Mouse (Mus musculus) heart, adult 2 months (tissue): ENCODE data around the gene 5730596B20Rik. TPM values are rescaled to one million over a fixed set of nuclear protein-coding genes. Genes with fewer than 3 reads are reported as not detected.
A peak's percentile ranks its signal among the peaks of the same experiment; 100 is the strongest.

Experiments
- DNase-seq, 2 experiments: peaks; one replicate each; pipeline ENCODE4 v3.0.0; 2021
- H3K27ac ChIP-seq: fragments of 200-600 bp; 2 replicates; pipeline ENCODE4 v1.8.1; 2022
- H3K27me3 ChIP-seq: fragments of 200-500 bp; 2 replicates; pipeline ENCODE4 v1.6.1; 2012; ENCODE audit warnings: mild to moderate bottlenecking, low read length, inconsistent platforms, mixed read lengths; ENCODE audit not compliant: control insufficient read depth, insufficient read depth
- H3K36me3 ChIP-seq: fragments of 200-500 bp; 2 replicates; pipeline ENCODE4 v1.6.1; 2012; ENCODE audit warnings: low read length, inconsistent platforms; ENCODE audit not compliant: control insufficient read depth, insufficient read depth
- H3K4me1 ChIP-seq: fragments of 200-500 bp; 2 replicates; pipeline ENCODE4 v1.6.1; 2011; ENCODE audit warnings: low read length; ENCODE audit not compliant: control insufficient read depth, insufficient read depth
- H3K4me3 ChIP-seq: fragments of 200-600 bp; 2 replicates; pipeline ENCODE4 v1.8.1; 2022
- H3K79me2 ChIP-seq: fragments of 200-500 bp; replicated peaks from 2 replicates; pipeline ENCODE4 v1.6.1; 2012; ENCODE audit warnings: mild to moderate bottlenecking, inconsistent platforms, low read length, moderate library complexity, mixed read lengths; ENCODE audit not compliant: control insufficient read depth, insufficient read depth
- H3K9ac ChIP-seq: fragments of 200-500 bp; 2 replicates; pipeline ENCODE4 v1.6.1; 2012; ENCODE audit warnings: low read depth, mild to moderate bottlenecking, control low read depth, inconsistent platforms, low read length, mixed read lengths
- CTCF ChIP-seq: fragments of 200-600 bp; IDR thresholded peaks from 2 replicates; pipeline ENCODE4 v1.8.1; 2022; ENCODE audit warnings: antibody characterized with exemption, mild to moderate bottlenecking, moderate library complexity
- EP300 ChIP-seq: fragments of 200-500 bp; IDR thresholded peaks from 2 replicates; pipeline ENCODE4 v1.6.1; 2011; ENCODE audit warnings: low read depth, low read length, control low read depth; ENCODE audit not compliant: insufficient read depth
- POLR2A ChIP-seq: fragments of 200-500 bp; IDR thresholded peaks from 2 replicates; pipeline ENCODE4 v1.6.1; 2011; ENCODE audit warnings: mild to moderate bottlenecking, low read depth, low read length, control low read depth; ENCODE audit not compliant: insufficient read depth
- WGBS: fragments of 180-500 bp; shearing (Covaris S2); methylation state at CpG from one replicate; pipeline ENCODE4 v1.1.7; 2018; 5-methylcytosine and 5-hydroxymethylcytosine counted together
- intact Hi-C: fragments of 180-260 bp; cut with DNase I; formaldehyde crosslinking; loops from one replicate; pipeline ENCODE4 v1.15.1; 2025
- polyA plus RNA-seq: library from polyadenylated mRNA; depleted of rRNA; stranded (reverse); fragments of >200 nt; gene quantifications from 2 replicates; pipeline ENCODE4 v1.2.3, GENCODE M21; 2012
- total RNA-seq, 2 experiments: library from RNA; stranded (reverse); gene quantifications; 2 replicates each; pipeline ENCODE4 v1.2.3; 2021

Gene 5730596B20Rik
- total and polyA plus RNA-seq, 3 experiments, result not detected

DNA sequence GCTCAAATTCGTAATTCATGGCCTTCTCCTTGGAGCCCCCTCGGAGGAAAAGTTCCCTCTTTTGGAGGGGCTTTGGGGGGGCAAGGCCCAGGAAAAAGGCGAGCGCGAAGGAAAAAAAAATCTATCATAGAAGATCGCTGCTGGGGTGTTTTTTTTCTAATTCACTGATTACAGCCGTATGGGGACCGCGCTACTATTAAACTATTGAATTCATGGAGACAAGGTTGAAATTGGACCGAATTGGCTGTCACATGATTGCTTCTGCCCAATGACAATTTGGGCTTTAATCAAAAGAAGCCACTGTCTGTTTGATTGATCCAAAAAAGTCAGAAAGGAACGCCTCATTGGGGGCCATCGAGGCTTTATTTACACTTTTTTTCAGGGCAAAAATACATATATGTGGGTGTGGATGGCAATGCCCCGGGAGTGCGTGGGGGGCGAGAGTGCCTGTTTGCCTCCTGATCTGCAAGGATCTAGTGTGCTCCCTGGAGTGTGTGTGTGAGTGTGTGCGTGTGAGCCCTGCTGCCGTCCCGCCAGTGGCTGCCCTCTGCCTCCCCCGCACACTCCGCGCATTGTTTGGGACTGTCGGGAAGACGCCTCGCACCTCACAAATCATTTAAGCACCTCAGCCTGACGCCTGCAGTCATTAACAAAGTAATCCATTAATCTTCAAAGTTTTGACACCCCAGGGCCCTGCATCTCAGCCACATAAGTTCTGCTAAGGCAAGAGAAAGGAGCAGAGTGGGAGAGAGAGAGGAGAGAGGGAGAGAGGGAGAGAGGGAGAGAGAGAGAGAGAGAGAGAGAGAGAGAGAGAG, 12.5 kb upstream of the 5730596B20Rik start, which contains the start of gene Hoxa2:
TSS of gene Hoxa2 (minus strand) at position 206 of the 815 bp plus-strand sequence.
- WGBS, result 3% methylated on average over 25 of the region's 25 CpGs
- Histone ChIP-seq H3K79me2 (no peaks in the 10 kb centered on the region), H3K27me3 (peaks cover 16% of the 10 kb centered on the region), H3K4me3 (peak within 1 kb of the TSS; percentile 39), H3K4me1 (no peaks in the 10 kb centered on the region), H3K36me3 (no peaks in the 10 kb centered on the region), H3K9ac (peak within 1 kb of the TSS; percentile 60), H3K27ac (peak within 1 kb of the TSS; percentile 45)
- no peak for DNase-seq
- intact Hi-C loops, result no loop called here
- TF ChIP-seq EP300, result no peak
- no peak for TF ChIP-seq CTCF
- no peak for TF ChIP-seq POLR2A

DNA sequence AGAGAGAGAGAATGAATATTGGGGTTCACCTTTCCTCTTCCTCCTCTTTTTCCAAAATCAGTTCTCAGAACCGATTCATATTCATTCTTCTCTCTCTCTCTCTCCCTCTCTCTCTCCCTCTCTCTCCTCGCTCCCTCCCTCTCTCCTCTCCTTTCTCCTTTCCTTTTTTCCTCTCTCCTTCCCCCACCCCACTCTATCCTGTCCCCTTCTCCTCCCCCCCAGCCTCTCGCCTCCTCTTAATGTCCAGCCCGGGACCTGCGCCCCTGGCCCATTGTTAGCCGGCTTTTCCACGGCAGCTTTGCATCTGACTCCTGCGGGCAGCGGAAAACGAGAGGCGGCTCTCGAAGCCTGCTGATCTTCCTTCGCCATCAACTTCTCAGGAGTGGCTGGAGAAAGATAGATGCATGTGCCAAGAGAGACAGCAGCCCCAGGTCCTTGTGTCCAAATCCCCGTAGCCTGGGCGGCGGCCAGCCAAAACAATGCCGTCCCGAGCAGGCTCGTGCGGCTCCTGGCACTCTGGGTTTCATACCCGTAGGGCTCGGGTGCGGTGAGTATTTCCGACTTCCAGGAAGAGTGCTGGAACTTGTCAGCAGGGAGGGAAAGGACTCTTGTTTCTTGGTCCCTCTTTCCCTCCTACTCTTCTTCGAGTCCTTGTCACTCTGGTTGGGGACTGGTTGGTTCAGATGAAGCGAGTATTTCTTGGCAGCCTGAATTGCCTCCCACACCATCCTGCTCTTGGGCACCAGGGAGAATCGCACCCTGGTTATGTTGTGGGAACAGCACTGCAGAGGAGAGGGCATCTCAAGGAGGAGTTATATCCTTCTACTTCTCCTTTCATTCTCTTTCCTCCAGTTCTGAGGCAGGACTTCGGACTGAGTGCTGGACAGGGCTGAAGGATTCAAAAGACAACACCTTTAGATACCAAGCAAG, 11.6 kb upstream of the 5730596B20Rik start:
- intact Hi-C loops, result no loop called here
- 5% methylated on average over 27 of the region's 28 CpGs for WGBS
- Histone ChIP-seq H3K9ac (no peak overlapping the region), H3K27ac (no peak overlapping the region), H3K4me3 (0 out of 2 replicates have a peak overlapping the region, but pooled peaks have one; percentile 16), H3K36me3 (no peaks in the 10 kb centered on the region), H3K4me1 (no peaks in the 10 kb centered on the region), H3K27me3 (peaks cover 20% of the 10 kb centered on the region), H3K79me2 (no peaks in the 10 kb centered on the region)
- DNase-seq, result no peak
- TF ChIP-seq EP300 (no peak), CTCF (no peak), POLR2A (no peak)

DNA sequence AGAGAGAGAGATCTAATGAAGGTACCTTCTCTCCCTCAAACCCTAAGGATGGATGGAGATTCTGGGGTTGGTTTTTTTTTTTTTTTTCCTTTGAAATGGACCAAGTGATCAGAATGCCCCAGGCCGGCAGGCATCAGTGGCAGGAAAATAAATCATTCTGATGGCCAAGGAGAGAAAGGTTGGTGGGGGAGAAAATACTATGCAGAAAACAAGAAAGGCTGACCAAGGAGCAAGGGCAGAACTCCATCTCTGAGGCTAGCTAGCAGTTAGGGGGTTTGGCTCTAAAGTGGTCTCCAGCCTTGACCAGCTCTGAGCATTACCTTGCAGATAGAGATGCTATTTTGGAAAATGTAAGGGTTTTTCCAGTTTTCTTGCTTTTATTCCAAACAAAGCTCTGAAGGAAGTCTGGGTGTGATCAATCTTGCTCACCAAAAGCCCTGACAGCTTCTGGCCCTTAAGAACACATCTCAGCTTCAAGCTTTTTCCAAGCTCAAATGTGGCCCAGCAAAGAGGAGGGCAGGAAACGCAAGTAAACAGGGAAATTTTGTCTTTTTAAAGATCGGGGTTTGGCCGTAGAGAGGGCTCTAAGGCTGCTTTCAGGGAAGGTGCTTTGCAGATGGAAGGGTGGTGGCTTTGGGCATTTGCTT, 10.7 kb upstream of the 5730596B20Rik start:
- H3K27ac ChIP-seq, result no peak overlapping the region
- TF ChIP-seq CTCF, result no peak
- TF ChIP-seq EP300, result no peak
- no peak for TF ChIP-seq POLR2A
- H3K4me3 ChIP-seq, result no peak overlapping the region
- H3K79me2 ChIP-seq, result no peaks in the 10 kb centered on the region
- no peaks in the 10 kb centered on the region for H3K4me1 ChIP-seq
- no peak overlapping the region for H3K9ac ChIP-seq
- no peak for DNase-seq
- WGBS, result 20% methylated on average over 4 of the region's 4 CpGs
- intact Hi-C loops, result no loop called here
- H3K36me3 ChIP-seq, result no peaks in the 10 kb centered on the region
- peaks cover 20% of the 10 kb centered on the region for H3K27me3 ChIP-seq

DNA sequence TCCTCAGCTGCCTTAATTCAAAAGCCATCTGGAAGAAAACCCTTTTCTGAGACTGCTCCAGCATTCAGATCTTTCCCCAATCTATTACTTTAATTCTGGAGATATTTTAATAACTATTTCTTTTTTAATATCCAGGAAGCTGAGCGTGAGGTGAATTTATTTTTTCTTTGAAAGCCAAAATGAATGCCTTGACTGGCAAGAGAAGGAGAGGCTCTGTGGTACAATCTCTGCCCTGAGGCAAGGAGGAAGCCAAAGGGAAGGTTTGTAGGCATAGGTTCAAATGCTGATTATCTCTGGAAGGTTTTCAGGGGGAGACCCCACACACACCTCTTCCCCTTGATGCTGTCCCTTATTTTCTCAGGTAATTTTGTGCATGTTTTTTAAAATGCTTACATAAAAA, 10.1 kb upstream of the 5730596B20Rik start:
- intact Hi-C loops, result no loop called here

DNA sequence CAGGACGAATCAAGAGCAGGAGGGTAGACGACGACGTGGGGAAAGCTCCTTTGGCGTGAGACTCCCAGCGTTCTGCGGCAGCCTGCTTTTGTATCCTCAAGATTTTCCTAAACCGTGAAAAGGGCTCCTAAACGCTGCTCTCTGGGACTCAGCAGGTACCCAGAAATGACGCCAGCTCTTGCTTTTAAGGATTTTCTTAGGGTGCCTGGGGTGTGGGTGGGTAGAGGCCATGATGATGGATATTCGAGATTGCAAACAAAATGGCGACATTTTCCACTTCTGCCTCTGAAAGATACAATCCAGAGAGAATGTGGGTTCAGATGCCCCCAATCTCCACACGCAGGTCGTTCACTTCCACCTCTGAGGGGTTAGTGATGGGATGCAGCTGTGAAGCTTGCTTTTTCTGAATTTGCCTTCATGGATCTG, 9.5 kb upstream of the 5730596B20Rik start:
- DNase-seq, result no peak
- H3K4me3 ChIP-seq, result no peak overlapping the region

More for the DNA sequence above, 10.1 kb upstream of the 5730596B20Rik start:
- TF ChIP-seq CTCF (no peak), POLR2A (no peak), EP300 (no peak)
- Histone ChIP-seq H3K79me2 (no peaks in the 10 kb centered on the region), H3K36me3 (no peaks in the 10 kb centered on the region), H3K27me3 (peaks cover 20% of the 10 kb centered on the region), H3K9ac (no peak overlapping the region), H3K4me3 (no peak overlapping the region), H3K27ac (no peak overlapping the region), H3K4me1 (no peaks in the 10 kb centered on the region)
- 37% methylated on average over 1 of the region's 1 CpGs for WGBS
- no peak for DNase-seq

More for the DNA sequence above, 9.5 kb upstream of the 5730596B20Rik start:
- no peak for TF ChIP-seq CTCF
- TF ChIP-seq POLR2A, result no peak
- no peak for TF ChIP-seq EP300
- intact Hi-C loops, result no loop called here
- Histone ChIP-seq H3K27me3 (peaks cover 24% of the 10 kb centered on the region), H3K27ac (no peak overlapping the region), H3K9ac (no peak overlapping the region), H3K36me3 (no peaks in the 10 kb centered on the region), H3K4me1 (no peaks in the 10 kb centered on the region), H3K79me2 (no peaks in the 10 kb centered on the region)
- 22% methylated on average over 14 of the region's 14 CpGs for WGBS
